Mouse (Mus musculus) testis, adult 2 months (tissue): ENCODE results near the gene Car8.

ENCODE experiments used
- CTCF ChIP-seq: fragments of 200-500 bp; IDR thresholded peaks from 2 replicates; pipeline ENCODE4 v1.5.1; 2012; ENCODE audit warnings: low read depth, mild to moderate bottlenecking, inconsistent platforms, low read length, moderate library complexity; ENCODE audit not compliant: control insufficient read depth, insufficient read depth, insufficient replicate concordance
- POLR2A ChIP-seq: fragments of 200-500 bp; IDR thresholded peaks from 2 replicates; pipeline ENCODE4 v1.6.1; 2012; ENCODE audit warnings: low read depth, mild to moderate bottlenecking, inconsistent platforms, low read length, moderate library complexity; ENCODE audit not compliant: control insufficient read depth

- TF ChIP-seq CTCF: no peak
- TF ChIP-seq POLR2A: no peak
These were observed 39.3 kb upstream of the Car8 start for GRCm38 (mm10) chr4:8278159-8278558.
